Mouse (Mus musculus): ENCODE data around the gene Ntan1.

DNA sequence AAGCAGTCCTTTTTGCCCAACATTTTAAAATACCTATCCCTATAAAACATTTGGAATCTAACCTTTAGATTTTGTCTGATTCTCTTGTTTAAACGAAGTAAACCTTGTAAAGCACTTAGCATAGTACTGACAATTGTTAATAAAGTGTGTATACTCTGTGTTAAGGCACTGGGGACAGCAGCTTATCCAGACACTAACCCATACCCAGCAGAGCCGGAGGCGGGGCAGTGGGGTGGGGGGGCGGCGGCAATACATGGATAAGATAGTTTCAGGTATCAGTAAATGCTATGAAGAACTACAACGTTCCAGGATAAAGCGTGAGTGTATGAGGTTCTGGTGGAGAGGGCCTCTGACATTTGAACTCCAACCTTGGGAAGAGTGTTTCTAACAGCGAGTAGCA lies 37.4 kb upstream of the Ntan1 start:
- no peak for TF ChIP-seq CTCF (IDR thresholded peaks at IDR 0.05; ENCODE audit: extremely low read depth, insufficient read length, insufficient replicate concordance, low read depth, low read length)
- no peak for TF ChIP-seq POLR2A (IDR thresholded peaks at IDR 0.05; ENCODE audit: low read depth, low read length)
